Comparison of ENCODE assay signal across 17 mouse cellular contexts in genomic region chr4:87731118-87731672, GRCm38 (mm10).
"Had no signal": no experiment of that assay in that cellular context is flagged by ENCODE, and none has a peak within 500 bp of the region (broad histone marks: within the 10 kb centered on the region; RNA-seq: fewer than 3 reads in every experiment).

No protein-coding gene starts in this region.

- H3K4me1 ChIP-seq: liver, embryonic 13.5 days; neural tube, embryonic 15.5 days had no signal

- H3K27ac ChIP-seq: layer of hippocampus, adult 2 months; liver, embryonic 13.5 days; midbrain, embryonic 10.5 days; neural tube, embryonic 15.5 days; stomach, postnatal 0 days had no signal

- ATAC-seq: liver, postnatal 0 days had no signal

- H3K9me3 ChIP-seq: liver, embryonic 13.5 days; midbrain, embryonic 10.5 days had no signal

- H3K36me3 ChIP-seq: liver, embryonic 13.5 days; midbrain, embryonic 10.5 days; neural tube, embryonic 15.5 days had no signal

- DNase-seq: kidney, adult 18-20 months; kidney, postnatal 10 days; kidney, postnatal 4 days; left cerebral cortex, postnatal 4 days; liver, embryonic 13.5 days; liver, postnatal 0 days; lung, postnatal 36 days; midbrain, embryonic 14.5 days; right cerebral cortex, adult 18-20 months; right cerebral cortex, postnatal 25 days; thymus, adult 18-20 months; thymus, postnatal 14 days had no signal

- H3K4me2 ChIP-seq: liver, embryonic 13.5 days; neural tube, embryonic 15.5 days had no signal

- H3K27me3 ChIP-seq: liver, embryonic 13.5 days; neural tube, embryonic 15.5 days had no signal

- H3K9ac ChIP-seq: liver, embryonic 13.5 days; liver, postnatal 0 days; neural tube, embryonic 15.5 days had no signal

- H3K4me3 ChIP-seq: layer of hippocampus, adult 2 months; liver, embryonic 13.5 days; midbrain, embryonic 10.5 days; myocyte; neural tube, embryonic 15.5 days had no signal
